Comparison of ENCODE assay signal across 10 mouse cellular contexts in the genomic region with DNA sequence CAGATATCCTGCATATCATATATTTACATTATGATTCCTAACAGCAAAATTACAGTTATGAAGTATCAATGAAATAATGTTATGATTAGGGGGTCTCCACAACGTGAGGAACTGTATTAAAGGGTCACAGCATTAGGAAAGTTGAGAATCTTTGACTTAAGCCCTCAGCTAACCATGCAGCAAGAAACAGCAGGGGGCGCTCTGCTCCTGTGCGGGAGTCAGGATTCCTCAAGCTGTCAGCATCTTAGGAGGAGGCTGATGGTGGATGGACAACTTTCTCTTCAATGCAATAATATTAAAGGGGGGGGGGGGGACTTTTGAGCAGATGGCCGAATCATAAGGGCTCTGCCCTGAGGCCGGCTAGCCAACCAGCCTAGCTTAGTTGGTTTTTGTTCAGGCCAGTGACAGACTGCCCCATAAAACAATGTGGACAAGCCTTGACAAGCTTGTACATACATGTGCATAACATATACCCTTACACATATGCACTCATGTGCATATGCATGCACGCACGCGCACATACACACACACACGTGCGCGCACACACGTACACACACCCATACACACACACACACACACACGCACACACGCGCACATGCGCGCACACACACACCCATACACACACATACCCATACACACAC. TPM values are rescaled to one million over a fixed set of nuclear protein-coding genes. Genes with fewer than 3 reads are reported as not detected.
DNase-seq lines count a peak whose midpoint lies in the region; ATAC-seq and TF ChIP-seq lines count a peak whose summit lies in the region.
"Had no signal": no experiment of that assay in that cellular context is flagged by ENCODE, and none has a peak within 500 bp of the region (broad histone marks: within the 10 kb centered on the region; RNA-seq: fewer than 3 reads in every experiment).

No protein-coding gene starts in this region.

- peak; percentile 71 for DNase-seq in layer of hippocampus, adult 11-12 months (ENCODE audit: low spot score)
- no peak for DNase-seq in layer of hippocampus, adult 9-11 months
- DNase-seq in MN1 (ENCODE audit: low spot score): peak; percentile 73
- DNase-seq in cerebellum, adult 2 months: peak; percentile 72 to 79
- DNase-seq in frontal cortex, postnatal 25 days (ENCODE audit: low spot score in 2 of 2): peak; percentile 53 to 67
- peak; percentile 86 for DNase-seq in limb, embryonic 11.5 days (ENCODE audit: low spot score)
- DNase-seq in neural tube, embryonic 11.5 days (ENCODE audit: low spot score): peak; percentile 77

- whole genome bisulfite sequencing in cerebellum, adult 2 months: 68% methylated on average over 17 of the region's 17 CpGs
- WGBS in limb, embryonic 11.5 days: 72% methylated on average over 17 of the region's 17 CpGs
- 74% methylated on average over 17 of the region's 17 CpGs for WGBS in neural tube, embryonic 11.5 days

- H3K9ac ChIP-seq in limb, embryonic 11.5 days (ENCODE audit: low read length): no peak overlapping the region
- no peak overlapping the region for H3K9ac ChIP-seq in neural tube, embryonic 11.5 days (ENCODE audit: low read length)

- TF ChIP-seq CTCF in cerebellum, adult 2 months (IDR thresholded peaks at IDR 0.05; ENCODE audit: borderline replicate concordance, insufficient read depth, low read depth, low read length): peak; percentile 83

- H3K9me3 ChIP-seq in limb, embryonic 11.5 days (ENCODE audit: control insufficient read depth, low read length): no peaks in the 10 kb centered on the region
- no peaks in the 10 kb centered on the region for H3K9me3 ChIP-seq in neural tube, embryonic 11.5 days (ENCODE audit: control insufficient read depth, low read length)

- H3K36me3 ChIP-seq in limb, embryonic 11.5 days (ENCODE audit: control insufficient read depth, insufficient read depth, low read length): no peaks in the 10 kb centered on the region
- H3K36me3 ChIP-seq in neural tube, embryonic 11.5 days (ENCODE audit: control insufficient read depth, insufficient read depth, low read length): no peaks in the 10 kb centered on the region

- H3K4me1 ChIP-seq in cerebellum, adult 2 months (ENCODE audit: control insufficient read depth, insufficient read depth, low read length): peaks cover 19% of the 10 kb centered on the region
- H3K4me1 ChIP-seq in limb, embryonic 11.5 days (ENCODE audit: control insufficient read depth, insufficient read depth, low read length): peaks cover 18% of the 10 kb centered on the region
- peaks cover 2% of the 10 kb centered on the region for H3K4me1 ChIP-seq in neural tube, embryonic 11.5 days (ENCODE audit: control insufficient read depth, insufficient read depth, low read length)

- H3K4me3 ChIP-seq in cerebellum, adult 2 months (replicated peaks; ENCODE audit: insufficient read depth, low read depth, low read length): no peak overlapping the region
- H3K4me3 ChIP-seq in limb, embryonic 11.5 days (ENCODE audit: low read depth, low read length): no peak overlapping the region
- H3K4me3 ChIP-seq in neural tube, embryonic 11.5 days (ENCODE audit: low read depth, low read length): no peak overlapping the region
- H3K4me3 ChIP-seq: myocyte had no signal

- no peaks in the 10 kb centered on the region for H3K27me3 ChIP-seq in cerebellum, adult 2 months (ENCODE audit: control insufficient read depth, insufficient read depth, low read length)
- peaks cover 4% of the 10 kb centered on the region; the same call in 1 of the 2 replicates for H3K27me3 ChIP-seq in limb, embryonic 11.5 days (ENCODE audit: control insufficient read depth, insufficient read depth, low read length)
- no peaks in the 10 kb centered on the region for H3K27me3 ChIP-seq in neural tube, embryonic 11.5 days (ENCODE audit: control insufficient read depth, insufficient read depth, low read length)

- ATAC-seq in limb, embryonic 11.5 days (ENCODE audit: insufficient number of reproducible peaks, low FRiP score, low TSS enrichment, low read depth): no peak; the same call in 1 of the 2 replicates
- ATAC-seq in neural tube, embryonic 11.5 days (ENCODE audit: insufficient read depth, low FRiP score, low TSS enrichment): no peak
- ATAC-seq in erythroid progenitor cell, adult 5-6 weeks (replicated peaks; ENCODE audit: low FRiP score, poor library complexity, severe bottlenecking): no peak

- no peak overlapping the region for H3K4me2 ChIP-seq in limb, embryonic 11.5 days (ENCODE audit: low read depth, severe bottlenecking)
- H3K4me2 ChIP-seq in neural tube, embryonic 11.5 days (ENCODE audit: low read depth): no peak overlapping the region

- no peak overlapping the region for H3K27ac ChIP-seq in cerebellum, adult 2 months (ENCODE audit: insufficient read depth, low read length)
- H3K27ac ChIP-seq in limb, embryonic 11.5 days (replicated peaks; ENCODE audit: low read depth, low read length): no peak overlapping the region
- no peak overlapping the region for H3K27ac ChIP-seq in neural tube, embryonic 11.5 days (ENCODE audit: low read depth, low read length)

- TF ChIP-seq POLR2A in cerebellum, adult 2 months (IDR thresholded peaks at IDR 0.05; ENCODE audit: borderline replicate concordance, insufficient read depth, low read length): no peak

RNA-seq across cellular contexts. Expression of a gene that starts 4.3 kb away (rescaled TPM):
- not detected in 2 replicates for polyA plus RNA-seq in cerebellum, adult 2 months (2012; rRNA removed)
- 0.17 and 0.23 TPM in 2 replicates for polyA plus RNA-seq in limb, embryonic 11.5 days (2014; fragmentation: Nextera tagmentation; extraction: Ambion mirVana)
- not detected in 2 replicates for polyA plus RNA-seq in neural tube, embryonic 11.5 days (2014; fragmentation: Nextera tagmentation; extraction: Ambion mirVana)
- not detected in 2 replicates for total RNA-seq in erythroid progenitor cell, adult 5-6 weeks (2015; ENCODE audit: low replicate concordance)
- not detected in 2 replicates for total RNA-seq in erythroid progenitor cell, adult 5-6 weeks (2017; ENCODE audit: low replicate concordance)
- total RNA-seq: gastrocnemius, postnatal 36 days had no signal
- polyA plus RNA-seq: myocyte had no signal

RNA-seq across cellular contexts. Expression of a gene that starts 32.7 kb away (rescaled TPM):
- polyA plus RNA-seq in cerebellum, adult 2 months (2012; rRNA removed): 158 and 176 TPM in 2 replicates
- 3.1 and 4.3 TPM in 2 replicates for polyA plus RNA-seq in limb, embryonic 11.5 days (2014; fragmentation: Nextera tagmentation; extraction: Ambion mirVana)
- polyA plus RNA-seq in neural tube, embryonic 11.5 days (2014; fragmentation: Nextera tagmentation; extraction: Ambion mirVana): 2.6 and 3.6 TPM in 2 replicates
- not detected in 2 replicates for total RNA-seq in erythroid progenitor cell, adult 5-6 weeks (2015; ENCODE audit: low replicate concordance)
- total RNA-seq in erythroid progenitor cell, adult 5-6 weeks (2017; ENCODE audit: low replicate concordance): not detected in 2 replicates

RNA-seq across cellular contexts. Expression of a gene that starts 44.3 kb away (rescaled TPM):
- polyA plus RNA-seq in cerebellum, adult 2 months (2012; rRNA removed): 0.08 and 0.30 TPM in 2 replicates
- polyA plus RNA-seq in limb, embryonic 11.5 days (2014; fragmentation: Nextera tagmentation; extraction: Ambion mirVana): 19.9 and 20.2 TPM in 2 replicates
- 0.88 and 1.5 TPM in 2 replicates for polyA plus RNA-seq in neural tube, embryonic 11.5 days (2014; fragmentation: Nextera tagmentation; extraction: Ambion mirVana)
- not detected in 2 replicates for total RNA-seq in erythroid progenitor cell, adult 5-6 weeks (2015; ENCODE audit: low replicate concordance)
- total RNA-seq in erythroid progenitor cell, adult 5-6 weeks (2017; ENCODE audit: low replicate concordance): not detected in 2 replicates
- total RNA-seq: gastrocnemius, postnatal 36 days had no signal
- polyA plus RNA-seq: myocyte had no signal

Comparison
In these comparisons a context has a peak if more than half of its experiments do, and no peak if none do; other contexts are left out.
1. RNA of a gene that starts 32.7 kb away (polyA plus RNA-seq): 158 to 176 TPM in cerebellum, adult 2 months; 3.1 to 4.3 TPM in limb, embryonic 11.5 days and 2.6 to 3.6 TPM in neural tube, embryonic 11.5 days; every median in the first group is over 10 times any median in the second.